Comparison of ENCODE assay signal across 8 mouse cellular contexts in the genomic region with DNA sequence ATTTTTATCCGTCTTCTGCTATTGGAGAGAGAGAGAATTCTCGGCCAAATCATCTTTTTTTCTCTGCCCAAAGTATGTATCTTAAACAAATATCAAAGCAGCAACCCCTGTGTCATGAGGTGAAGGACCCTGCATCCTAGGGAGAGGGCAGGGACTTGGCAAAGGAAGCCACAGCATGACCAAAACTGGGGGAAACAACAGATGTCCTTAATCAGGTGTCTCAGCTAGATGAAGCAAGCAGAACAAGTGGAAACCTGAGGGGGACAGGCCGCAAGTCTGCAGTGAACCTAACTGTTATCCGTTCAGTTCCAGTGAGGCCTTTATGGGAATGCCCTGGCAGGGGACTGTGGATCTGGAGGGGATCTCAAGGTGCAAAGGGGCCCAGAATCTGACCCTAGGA. TPM values are rescaled to one million over a fixed set of nuclear protein-coding genes. Genes with fewer than 3 reads are reported as not detected.
DNase-seq lines count a peak whose midpoint lies in the region; ATAC-seq and TF ChIP-seq lines count a peak whose summit lies in the region.

No protein-coding gene starts in this region.

- H3K27me3 ChIP-seq in kidney, postnatal 0 days (ENCODE audit: insufficient read depth, low read length), result no peaks in the 10 kb centered on the region
- H3K27me3 ChIP-seq in embryonic facial prominence, embryonic 13.5 days, result no peaks in the 10 kb centered on the region
- no peaks in the 10 kb centered on the region for H3K27me3 ChIP-seq in intestine, embryonic 14.5 days (replicated peaks; ENCODE audit: control insufficient read depth, insufficient read depth, low read length)
- no peaks in the 10 kb centered on the region for H3K27me3 ChIP-seq in myocyte (ENCODE audit: control insufficient read depth, insufficient read depth, insufficient read length)

- 78% methylated on average over 4 of the region's 4 CpGs for WGBS in kidney, postnatal 0 days
- 71% methylated on average over 4 of the region's 4 CpGs for WGBS in embryonic facial prominence, embryonic 13.5 days
- WGBS in intestine, embryonic 14.5 days, result 77% methylated on average over 4 of the region's 4 CpGs

- intact Hi-C loops in left cerebral cortex, postnatal 10 days (cut with DNase I), result no loop called here

- peak overlapping the region; percentile 76 for H3K27ac ChIP-seq in kidney, postnatal 0 days
- H3K27ac ChIP-seq in embryonic facial prominence, embryonic 13.5 days, result 0 out of 2 replicates have a peak overlapping the region, but pooled peaks have one; percentile 28
- H3K27ac ChIP-seq in intestine, embryonic 14.5 days (ENCODE audit: low read depth), result no peak overlapping the region

- TF ChIP-seq POLR2A in myocyte (IDR thresholded peaks at IDR 0.05; ENCODE audit: insufficient read length, low read depth), result no peak

- no peak overlapping the region for H3ac ChIP-seq in myocyte (ENCODE audit: control insufficient read depth, insufficient read length)

- H3K4me2 ChIP-seq in kidney, postnatal 0 days (ENCODE audit: low read length), result peak overlapping the region; percentile 67
- peak overlapping the region; percentile 95 for H3K4me2 ChIP-seq in embryonic facial prominence, embryonic 13.5 days
- peak overlapping the region; percentile 98 for H3K4me2 ChIP-seq in intestine, embryonic 14.5 days (ENCODE audit: low read length)
- H3K4me2 ChIP-seq in myocyte (ENCODE audit: low read depth), result peak overlapping the region; percentile 100

- ATAC-seq in kidney, postnatal 0 days (replicated peaks; ENCODE audit: low FRiP score, low read depth), result no peak
- ATAC-seq in embryonic facial prominence, embryonic 13.5 days (ENCODE audit: insufficient number of reproducible peaks, insufficient read depth, low FRiP score, low TSS enrichment, low read depth), result no peak
- no peak for ATAC-seq in intestine, embryonic 14.5 days (replicated peaks; ENCODE audit: low FRiP score, low TSS enrichment, low read depth)

- peaks cover 15% of the 10 kb centered on the region for H3K4me1 ChIP-seq in kidney, postnatal 0 days (replicated peaks; ENCODE audit: insufficient read depth, low read length)
- peaks cover 44% of the 10 kb centered on the region for H3K4me1 ChIP-seq in embryonic facial prominence, embryonic 13.5 days
- H3K4me1 ChIP-seq in intestine, embryonic 14.5 days (replicated peaks; ENCODE audit: control insufficient read depth, insufficient read depth, low read length), result peaks cover 25% of the 10 kb centered on the region

- no peak for TF ChIP-seq CTCF in kidney, postnatal 0 days (IDR thresholded peaks at IDR 0.05; ENCODE audit: low read depth)

- no peak for DNase-seq in kidney, postnatal 0 days (ENCODE audit: low spot score)
- no peak for DNase-seq in kidney, postnatal 25 days
- no peak for DNase-seq in intestine, embryonic 14.5 days (ENCODE audit: low spot score)
- no peak for DNase-seq in gastrocnemius, postnatal 4 days (ENCODE audit: low spot score in 2 of 2)
- DNase-seq in left cerebral cortex, postnatal 10 days (ENCODE audit: extremely low spot score in 1 of 2, low spot score in 2 of 2), result no peak
- DNase-seq in embryo, embryonic 10 days (ENCODE audit: low spot score), result no peak

- no peaks in the 10 kb centered on the region for H3K9me3 ChIP-seq in kidney, postnatal 0 days (replicated peaks; ENCODE audit: low read length)
- H3K9me3 ChIP-seq in embryonic facial prominence, embryonic 13.5 days, result no peaks in the 10 kb centered on the region
- no peaks in the 10 kb centered on the region for H3K9me3 ChIP-seq in intestine, embryonic 14.5 days (ENCODE audit: control insufficient read depth, low read length)

- peaks cover 30% of the 10 kb centered on the region for H3K79me2 ChIP-seq in myocyte (ENCODE audit: control insufficient read depth, insufficient read depth)

- peak overlapping the region; percentile 75; the same call in 1 of the 2 replicates for H3K4me3 ChIP-seq in kidney, postnatal 0 days (replicated peaks; ENCODE audit: low read depth, low read length)
- peak overlapping the region; percentile 96 for H3K4me3 ChIP-seq in embryonic facial prominence, embryonic 13.5 days
- peak overlapping the region; percentile 96; the same call in 1 of the 2 replicates for H3K4me3 ChIP-seq in intestine, embryonic 14.5 days (ENCODE audit: low read depth, low read length)
- H3K4me3 ChIP-seq in myocyte, result peak overlapping the region; percentile 61

- H3K36me3 ChIP-seq in kidney, postnatal 0 days (ENCODE audit: insufficient read depth, low read length), result peaks cover 15% of the 10 kb centered on the region; the same call in 1 of the 2 replicates
- H3K36me3 ChIP-seq in embryonic facial prominence, embryonic 13.5 days, result peaks cover 39% of the 10 kb centered on the region
- H3K36me3 ChIP-seq in intestine, embryonic 14.5 days (ENCODE audit: control insufficient read depth, insufficient read depth, low read length), result peaks cover 36% of the 10 kb centered on the region
- no peaks in the 10 kb centered on the region for H3K36me3 ChIP-seq in myocyte (ENCODE audit: control insufficient read depth, insufficient read depth)

- peak overlapping the region; percentile 89 for H3K9ac ChIP-seq in kidney, postnatal 0 days (ENCODE audit: low read depth, low read length)
- H3K9ac ChIP-seq in embryonic facial prominence, embryonic 13.5 days, result peak overlapping the region; percentile 96; the same call in 1 of the 2 replicates
- H3K9ac ChIP-seq in intestine, embryonic 14.5 days (ENCODE audit: low read length), result no peak overlapping the region

TF ChIP-seq in myocyte, 11 proteins besides CTCF, POLR2A, EP300 and RAD21:
- TF ChIP-seq E2F4 (IDR thresholded peaks at IDR 0.05; ENCODE audit: insufficient read depth) (no peak), REST (IDR thresholded peaks at IDR 0.05; ENCODE audit: insufficient read depth, insufficient read length) (no peak), USF1 (IDR thresholded peaks at IDR 0.05; ENCODE audit: low read depth) (no peak), CEBPB (IDR thresholded peaks at IDR 0.05; ENCODE audit: insufficient read depth, poor library complexity, severe bottlenecking) (no peak), TCF12 (IDR thresholded peaks at IDR 0.05; ENCODE audit: insufficient read depth, poor library complexity, severe bottlenecking) (no peak), POLR2AphosphoS2 (IDR thresholded peaks at IDR 0.05; ENCODE audit: insufficient read length, low read depth) (no peak), SRF (IDR thresholded peaks at IDR 0.05; ENCODE audit: control insufficient read depth, insufficient read length, low read depth) (no peak), TCF3 (IDR thresholded peaks at IDR 0.05; ENCODE audit: insufficient read length, low read depth) (no peak), MYOD1 (IDR thresholded peaks at IDR 0.05; ENCODE audit: control insufficient read depth in 1 of 3, insufficient read length in 2 of 3, low read depth in 2 of 3) (no peak), MYOG (IDR thresholded peaks at IDR 0.05; ENCODE audit: control insufficient read depth in 1 of 3, insufficient read depth in 1 of 3, insufficient read length in 2 of 3, low read depth in 2 of 3) (no peak), MAX (IDR thresholded peaks at IDR 0.05; ENCODE audit: low read depth) (no peak)

RNA-seq across cellular contexts. Expression of gene Ulk1, which starts 2.4 kb away (rescaled TPM):
- polyA plus RNA-seq in kidney, postnatal 0 days (2015; fragmentation: Nextera tagmentation; extraction: Ambion mirVana), result 11.4 and 12.2 TPM in 2 replicates
- polyA plus RNA-seq in embryonic facial prominence, embryonic 13.5 days (2015; fragmentation: Nextera tagmentation; extraction: Ambion mirVana), result 19.2 and 21.9 TPM in 2 replicates
- polyA plus RNA-seq in intestine, embryonic 14.5 days (2014; fragmentation: Nextera tagmentation; extraction: Ambion mirVana), result 24.8 and 29.2 TPM in 2 replicates
- 23.9 TPM for polyA plus RNA-seq in myocyte (2012; fragmentation: generic; extraction: Trizol)
- total RNA-seq in gastrocnemius, postnatal 4 days (2021), result 10 to 100 TPM; 34.5 to 34.7 TPM
- 10 to 100 TPM; 68.3 to 73.5 TPM for total RNA-seq in left cerebral cortex, postnatal 10 days (2021)

RNA-seq across cellular contexts. Expression of gene Pus1, which starts 27.0 kb away (rescaled TPM):
- polyA plus RNA-seq in kidney, postnatal 0 days (2015; fragmentation: Nextera tagmentation; extraction: Ambion mirVana), result 34.3 and 36.9 TPM in 2 replicates
- 32.4 and 34.4 TPM in 2 replicates for polyA plus RNA-seq in embryonic facial prominence, embryonic 13.5 days (2015; fragmentation: Nextera tagmentation; extraction: Ambion mirVana)
- 36.4 and 40.4 TPM in 2 replicates for polyA plus RNA-seq in intestine, embryonic 14.5 days (2014; fragmentation: Nextera tagmentation; extraction: Ambion mirVana)
- polyA plus RNA-seq in myocyte (2012; fragmentation: generic; extraction: Trizol), result 37.1 TPM
- 10 to 100 TPM; 17.1 to 19.4 TPM for total RNA-seq in gastrocnemius, postnatal 4 days (2021)
- 10 to 100 TPM; 19.4 TPM for total RNA-seq in left cerebral cortex, postnatal 10 days (2021)

RNA-seq across cellular contexts. Expression of gene Hscb, which starts 32.1 kb away (rescaled TPM):
- polyA plus RNA-seq in kidney, postnatal 0 days (2015; fragmentation: Nextera tagmentation; extraction: Ambion mirVana), result 51.3 and 52.2 TPM in 2 replicates
- polyA plus RNA-seq in embryonic facial prominence, embryonic 13.5 days (2015; fragmentation: Nextera tagmentation; extraction: Ambion mirVana), result 28.7 and 29.8 TPM in 2 replicates
- 28.7 and 29.3 TPM in 2 replicates for polyA plus RNA-seq in intestine, embryonic 14.5 days (2014; fragmentation: Nextera tagmentation; extraction: Ambion mirVana)
- 24.2 TPM for polyA plus RNA-seq in myocyte (2012; fragmentation: generic; extraction: Trizol)
- total RNA-seq in gastrocnemius, postnatal 4 days (2021), result 10 to 100 TPM; 13.0 to 14.1 TPM
- total RNA-seq in left cerebral cortex, postnatal 10 days (2021), result 10 to 100 TPM in 1 of 2 experiments, 1 to 10 TPM in 1; 9.3 to 10.3 TPM

RNA-seq across cellular contexts. Expression of gene Chek2, which starts 32.3 kb away (rescaled TPM):
- 12.9 and 14.3 TPM in 2 replicates for polyA plus RNA-seq in kidney, postnatal 0 days (2015; fragmentation: Nextera tagmentation; extraction: Ambion mirVana)
- 26.0 and 28.5 TPM in 2 replicates for polyA plus RNA-seq in embryonic facial prominence, embryonic 13.5 days (2015; fragmentation: Nextera tagmentation; extraction: Ambion mirVana)
- 35.8 and 37.8 TPM in 2 replicates for polyA plus RNA-seq in intestine, embryonic 14.5 days (2014; fragmentation: Nextera tagmentation; extraction: Ambion mirVana)
- 6.2 TPM for polyA plus RNA-seq in myocyte (2012; fragmentation: generic; extraction: Trizol)
- 1 to 10 TPM; 4.8 to 5.8 TPM for total RNA-seq in gastrocnemius, postnatal 4 days (2021)
- total RNA-seq in left cerebral cortex, postnatal 10 days (2021), result 1 to 10 TPM; 1.2 to 2.0 TPM

RNA-seq across cellular contexts. Expression of gene Ep400, which starts 36.9 kb away (rescaled TPM):
- polyA plus RNA-seq in kidney, postnatal 0 days (2015; fragmentation: Nextera tagmentation; extraction: Ambion mirVana), result 21.6 and 31.7 TPM in 2 replicates
- polyA plus RNA-seq in embryonic facial prominence, embryonic 13.5 days (2015; fragmentation: Nextera tagmentation; extraction: Ambion mirVana), result 41.4 and 49.8 TPM in 2 replicates
- 39.5 and 41.8 TPM in 2 replicates for polyA plus RNA-seq in intestine, embryonic 14.5 days (2014; fragmentation: Nextera tagmentation; extraction: Ambion mirVana)
- polyA plus RNA-seq in myocyte (2012; fragmentation: generic; extraction: Trizol), result 22.0 TPM
- 10 to 100 TPM; 68.4 to 78.0 TPM for total RNA-seq in gastrocnemius, postnatal 4 days (2021)
- 10 to 100 TPM; 84.9 to 86.1 TPM for total RNA-seq in left cerebral cortex, postnatal 10 days (2021)
